Mouse (Mus musculus) right cerebral cortex, postnatal 25 days (tissue): ENCODE measurements around the gene Pla2g4d.
"Not testable (repeated sequence)": the region's sequence is repeated elsewhere in the genome, so short reads cannot be mapped to it uniquely, and the experiment has no call there.

Source experiments
- DNase-seq: peaks from one replicate; pipeline ENCODE4 v3.0.0; 2022

Gene Pla2g4d

DNA sequence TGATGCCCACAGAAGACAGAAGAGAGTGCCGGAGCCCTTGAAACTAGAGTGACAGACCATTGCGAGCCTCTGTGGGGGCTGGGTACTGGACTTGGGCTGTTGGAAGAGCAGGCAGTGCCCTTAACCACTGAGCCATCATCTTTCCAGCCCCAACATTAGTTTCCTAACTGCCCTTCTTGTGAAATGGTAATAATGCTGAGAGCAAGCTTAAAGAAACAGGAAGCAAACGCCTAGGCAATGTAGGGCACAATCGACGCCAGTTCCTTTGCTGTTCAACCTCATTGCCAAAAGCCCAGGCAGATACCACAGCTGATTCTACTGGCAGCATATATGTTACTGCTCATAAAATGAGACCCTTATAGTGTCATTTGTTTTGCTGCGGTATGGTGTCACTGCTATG is 36.4 kb downstream of the Pla2g4d start:
- no peak for DNase-seq

DNA sequence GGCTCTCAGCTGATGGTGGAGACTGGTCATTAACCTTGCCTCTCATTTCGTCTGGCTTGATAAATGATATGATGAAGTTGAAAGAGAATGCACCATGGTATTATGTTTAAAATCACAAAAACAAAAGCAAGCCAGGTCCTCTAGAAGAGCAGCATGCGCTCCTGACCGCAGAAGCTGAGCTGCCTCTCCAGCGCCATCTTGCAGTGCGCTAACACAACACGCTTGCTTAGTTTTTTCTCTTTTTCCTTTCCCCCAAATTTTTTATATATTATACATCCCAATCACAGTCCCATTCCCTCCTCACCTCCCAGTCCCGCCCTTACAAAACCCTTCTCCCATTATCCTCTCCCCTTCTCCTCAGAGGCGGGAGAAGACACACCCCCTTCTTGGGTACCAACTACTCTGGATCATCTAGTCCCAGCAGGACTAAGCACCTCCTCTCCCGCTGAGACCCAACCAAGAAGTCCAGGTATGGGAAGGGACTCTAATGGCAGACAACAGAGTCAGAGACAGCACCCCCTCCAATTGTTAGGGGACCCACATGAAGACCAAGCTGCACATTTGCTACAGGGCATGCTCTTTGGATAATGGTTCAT is 43.5 kb downstream of the Pla2g4d start:
- DNase-seq = peak; percentile 24

GRCm38 (mm10) chr2:120244679-120245420 is 44.1 kb downstream of the Pla2g4d start, which contains the start of gene Pla2g4e:
TSS of gene Pla2g4e (minus strand) at chr2:120245335.
- peak; percentile 43 for DNase-seq

DNA sequence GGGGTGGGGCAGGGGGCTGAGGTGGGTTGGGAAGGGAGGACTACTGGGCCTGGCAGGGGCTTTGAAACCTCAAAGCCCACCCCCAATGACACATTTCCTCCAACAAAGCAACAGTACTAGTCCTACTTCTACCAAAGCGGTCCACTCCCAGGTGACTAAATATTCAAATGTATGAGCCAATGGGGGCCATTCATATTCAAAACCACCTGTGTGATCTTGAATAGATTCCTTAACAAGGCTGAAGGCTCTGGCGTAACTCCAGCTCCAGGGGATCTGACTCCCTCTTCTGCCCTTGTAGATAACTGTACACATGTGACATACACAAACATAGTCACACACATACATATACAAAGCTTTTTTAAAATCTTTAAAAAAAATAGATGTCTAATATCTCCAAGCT is 45.0 kb downstream of the Pla2g4d start:
- no peak for DNase-seq

GRCm38 (mm10) chr2:120242791-120243467 is 46.1 kb downstream of the Pla2g4d start:
- peak; percentile 29 for DNase-seq

- not testable (repeated sequence) for DNase-seq
Observed at GRCm38 (mm10) chr2:120238733-120239132, 50.3 kb downstream of the Pla2g4d start.

DNA sequence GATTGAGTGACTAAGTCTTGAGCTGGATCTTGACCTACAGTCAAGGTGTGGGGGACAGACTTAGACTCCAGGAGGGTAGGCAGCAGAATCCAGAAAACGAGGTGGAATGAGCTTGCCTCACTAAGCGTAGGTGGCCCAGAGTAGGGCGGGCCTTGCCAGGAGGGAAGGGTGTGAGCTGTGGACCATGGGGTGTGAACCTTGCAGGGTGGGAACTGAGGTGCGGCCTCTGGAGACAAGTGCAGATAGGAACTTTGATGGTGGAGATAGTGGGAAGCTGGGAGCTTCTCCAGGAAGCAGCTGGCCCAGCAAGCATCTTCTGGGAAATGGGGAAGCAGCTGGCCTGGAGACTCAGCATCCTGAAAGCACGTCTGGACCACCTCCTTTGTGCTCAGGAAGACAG is 51.2 kb downstream of the Pla2g4d start:
- no peak for DNase-seq

DNA sequence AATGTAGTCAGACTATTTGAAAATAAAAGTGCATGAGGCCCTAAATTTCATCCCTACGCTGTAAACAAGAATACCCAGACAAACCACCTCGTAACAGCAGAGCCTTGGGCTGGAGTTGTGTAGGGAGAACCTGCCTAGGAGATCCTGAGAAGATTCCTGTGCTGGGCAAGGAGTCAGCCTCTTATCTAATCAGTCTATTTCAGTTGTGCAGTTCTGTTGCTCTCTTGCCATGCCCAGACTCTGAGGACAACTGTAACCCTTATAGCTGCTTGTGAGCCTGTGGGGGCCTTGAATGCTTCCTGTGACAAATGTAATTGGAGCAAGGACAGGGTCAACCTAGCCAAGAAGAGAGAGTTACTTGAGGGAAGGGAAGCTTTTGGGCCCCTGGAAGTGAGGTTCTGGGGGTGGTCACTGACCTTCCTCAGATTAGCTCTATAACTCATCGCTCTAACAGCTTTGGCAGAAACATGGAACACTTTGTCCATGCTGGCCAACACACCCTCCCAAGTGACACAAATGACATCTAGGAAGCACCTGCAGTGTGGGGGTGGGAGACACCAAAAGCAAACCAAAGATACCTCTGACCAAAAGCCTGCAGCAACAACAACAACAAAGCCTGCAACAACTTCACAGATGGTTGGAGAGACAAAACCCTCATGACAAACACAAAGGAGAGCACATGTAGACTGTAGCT is 52.9 kb downstream of the Pla2g4d start:
- no peak for DNase-seq

- DNase-seq = no peak
Observed at GRCm38 (mm10) chr2:120235381-120235780, 53.6 kb downstream of the Pla2g4d start.

DNA sequence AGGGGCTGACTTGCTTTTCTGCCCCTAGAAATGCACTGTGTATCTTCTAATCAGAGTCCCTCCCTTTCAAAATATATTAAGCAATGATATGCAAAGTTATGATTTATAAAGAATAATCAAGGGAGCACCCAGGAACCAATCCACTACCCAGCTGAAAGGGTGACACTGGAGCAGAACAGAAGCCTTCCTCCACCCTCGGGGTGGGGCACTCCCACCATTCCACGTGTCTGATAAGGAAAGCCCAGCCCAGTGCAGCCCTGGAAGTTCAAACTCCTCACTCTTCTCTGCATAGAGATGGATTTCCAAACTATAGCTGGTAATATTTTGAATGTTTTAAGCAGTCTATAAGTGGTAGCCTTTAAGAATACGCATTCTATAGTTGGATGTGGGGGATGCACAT is 57.4 kb downstream of the Pla2g4d start:
- no peak for DNase-seq
